Mouse (Mus musculus): ENCODE measurements around the gene Kat6b.

Gene Kat6b

DNA sequence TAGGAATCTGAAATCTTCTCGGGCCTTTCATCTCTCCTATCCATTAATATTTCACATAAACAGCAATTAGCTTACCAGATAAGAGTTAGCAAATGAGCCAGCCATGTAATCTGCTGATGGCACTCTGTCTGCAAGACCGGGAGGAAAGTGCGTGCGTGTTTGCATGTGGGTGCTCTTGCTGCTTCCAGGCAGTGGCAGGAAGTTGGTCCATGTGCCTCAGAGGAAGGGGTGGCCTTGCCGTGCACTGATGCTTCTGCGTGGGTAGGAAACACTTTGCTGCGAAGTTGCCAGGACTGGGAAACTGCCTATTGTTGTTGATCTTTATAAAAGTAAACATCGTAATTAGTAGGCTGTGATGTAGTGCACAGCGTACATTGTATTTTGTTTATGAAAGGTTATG is 42.0 kb downstream of the Kat6b start:
- no peak for DNase-seq (ENCODE audit: low spot score)

DNA sequence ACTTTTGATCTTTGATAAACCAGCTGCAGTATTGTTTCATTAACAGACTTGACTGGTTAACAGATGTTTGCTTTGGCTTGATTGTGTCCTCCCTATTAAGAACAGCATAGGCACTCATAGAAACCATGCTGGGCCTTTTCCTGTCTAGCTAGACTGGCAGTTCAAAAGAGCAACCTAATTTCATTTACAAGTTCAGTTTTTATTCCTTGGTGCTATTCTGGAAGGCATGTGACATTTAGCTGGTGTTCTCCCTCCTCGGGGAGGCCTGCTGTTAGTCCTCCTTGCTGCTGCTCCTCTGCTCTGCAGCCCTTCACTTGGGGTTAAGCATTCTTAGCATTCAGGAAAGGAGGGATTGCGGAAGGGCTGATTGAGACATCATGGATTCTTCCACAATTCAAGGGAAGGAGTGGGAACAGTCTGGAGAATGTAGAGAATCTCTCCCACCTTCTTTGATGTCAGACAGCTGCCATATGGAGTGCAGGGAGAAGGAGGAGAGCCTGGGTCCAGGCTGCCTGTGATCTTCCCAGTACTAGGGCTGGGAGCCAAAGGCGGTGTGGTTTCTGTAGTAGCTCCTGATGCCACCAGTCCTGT is 42.7 kb downstream of the Kat6b start:
- peak; percentile 30 for DNase-seq (ENCODE audit: low spot score)

DNA sequence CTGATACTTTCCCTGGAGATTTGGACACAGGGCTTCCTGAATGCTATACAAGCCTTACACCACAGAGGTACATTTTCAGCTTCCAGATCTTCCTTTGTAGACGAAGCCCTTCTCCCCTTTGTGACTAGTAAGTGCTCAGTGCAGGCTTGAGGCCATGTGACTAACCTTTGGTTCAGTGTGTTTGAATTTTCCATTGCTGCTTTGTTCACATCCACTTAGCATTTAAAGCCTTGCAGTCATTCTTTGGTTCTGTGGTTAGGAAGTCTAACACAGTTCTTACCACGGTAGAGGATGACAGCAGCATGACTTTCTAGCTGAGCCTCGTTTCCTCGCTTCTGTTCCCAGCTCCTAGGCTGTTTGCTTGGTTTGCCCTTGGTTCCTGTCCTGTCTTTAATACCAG is 44.4 kb downstream of the Kat6b start:
- no peak for DNase-seq (ENCODE audit: low spot score)

DNA sequence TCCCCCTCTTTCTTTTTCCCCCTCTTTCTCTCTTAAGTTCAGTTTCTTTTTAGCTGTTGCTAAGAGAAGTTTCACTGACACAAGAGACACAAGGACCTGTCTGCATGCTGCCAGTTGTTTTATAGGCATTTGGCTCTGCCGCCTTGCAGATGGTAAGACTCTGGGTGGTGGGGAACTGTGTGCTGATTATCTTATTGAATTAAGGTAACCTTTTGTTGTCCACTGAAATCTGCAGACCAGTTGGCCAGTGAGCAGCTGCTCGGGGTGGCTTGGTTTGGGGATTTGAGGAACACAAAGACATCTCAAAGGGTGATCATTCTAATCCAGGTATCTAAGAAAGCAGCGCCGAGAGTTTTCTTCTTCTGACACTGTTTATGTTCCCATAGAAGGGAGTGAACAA is 52.3 kb downstream of the Kat6b start:
- no peak for DNase-seq (ENCODE audit: low spot score)

DNA sequence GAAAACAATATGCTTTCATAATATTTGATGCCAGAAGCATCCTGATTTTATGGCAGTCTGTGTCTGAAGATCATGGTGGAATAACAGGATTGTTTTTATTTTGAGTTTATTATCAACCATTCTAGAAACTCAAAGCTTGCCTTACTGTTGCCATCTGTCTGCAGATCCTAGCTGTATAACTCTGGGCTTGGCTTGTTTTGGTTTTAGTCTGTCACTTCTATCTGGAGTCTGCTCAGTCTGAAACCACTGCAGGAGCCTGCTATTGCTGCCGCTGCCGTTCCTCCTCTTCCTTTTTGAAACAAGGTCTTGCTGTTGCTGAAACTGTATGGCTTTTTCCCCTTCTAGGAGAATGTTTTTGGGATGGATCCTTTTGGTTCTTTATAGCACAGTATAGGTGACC is 52.8 kb downstream of the Kat6b start:
- no peak for DNase-seq (ENCODE audit: low spot score)

DNA sequence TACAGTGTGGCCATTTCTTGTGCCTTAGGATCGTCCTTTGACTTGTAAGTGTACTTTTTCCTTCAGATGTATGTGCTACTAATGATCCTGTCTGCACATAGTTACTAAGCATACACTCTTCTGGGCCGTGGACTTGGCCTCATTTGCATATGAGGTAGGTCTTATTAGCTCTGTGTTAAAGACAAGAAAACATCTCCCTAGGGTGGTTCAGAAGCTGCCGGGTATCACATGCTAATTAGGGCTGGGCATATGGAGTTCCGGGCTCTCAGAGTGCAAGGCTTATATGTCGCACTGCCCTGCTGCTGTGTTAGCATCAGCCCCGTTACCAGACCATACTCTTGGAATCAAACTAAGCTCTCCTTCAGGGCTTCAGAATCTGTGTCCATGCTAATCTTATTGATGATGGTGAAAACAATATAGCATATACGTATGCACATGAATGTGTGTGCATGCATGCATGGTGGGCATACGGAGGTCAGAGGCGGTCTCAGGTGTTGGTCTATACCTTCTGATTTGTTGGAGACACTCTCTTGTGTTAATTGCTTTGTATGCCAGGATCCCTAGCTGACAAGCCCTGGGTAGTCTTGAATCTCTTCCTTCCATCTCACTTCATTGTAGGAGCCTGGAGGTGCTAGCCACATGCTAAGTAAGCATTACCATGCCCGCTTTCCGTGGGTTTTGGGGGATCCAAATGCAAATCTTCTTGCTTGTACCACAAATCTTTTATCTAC is 53.5 kb downstream of the Kat6b start:
- DNase-seq (ENCODE audit: low spot score) = no peak

DNA sequence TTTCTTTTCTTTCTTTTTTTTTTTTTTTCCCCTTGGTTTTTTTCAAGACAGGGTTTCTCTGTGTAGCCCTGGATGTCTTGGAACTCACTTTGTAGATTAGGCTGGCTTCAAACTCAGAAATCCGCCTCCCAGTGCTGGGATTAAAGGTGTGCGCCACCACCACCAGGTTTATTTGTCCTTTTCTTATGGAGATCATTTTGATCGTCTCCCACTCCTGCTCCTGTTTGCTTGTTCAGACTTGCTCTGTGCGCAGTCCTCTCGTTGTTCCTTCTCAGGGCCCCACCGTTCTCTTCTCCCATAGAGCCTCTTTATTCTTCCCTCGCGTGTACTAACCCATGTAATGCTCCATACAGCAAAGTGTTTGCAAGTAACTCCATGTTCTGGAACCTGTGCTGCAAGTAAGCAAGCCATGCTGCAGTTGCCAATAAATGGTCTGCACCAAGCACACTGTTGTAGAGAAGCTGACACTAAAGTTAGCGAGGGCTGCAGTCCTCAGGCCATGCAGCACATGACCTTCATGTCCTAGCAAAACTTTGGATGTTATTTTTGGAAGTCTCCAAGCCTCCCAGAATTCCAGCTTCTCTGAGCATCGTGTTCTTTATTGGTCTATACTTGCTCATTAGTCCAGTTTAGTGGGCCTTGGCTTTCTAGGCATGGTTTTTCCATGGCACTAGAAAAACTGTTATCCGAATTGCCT is 55.4 kb downstream of the Kat6b start:
- DNase-seq (ENCODE audit: low spot score) = no peak

DNA sequence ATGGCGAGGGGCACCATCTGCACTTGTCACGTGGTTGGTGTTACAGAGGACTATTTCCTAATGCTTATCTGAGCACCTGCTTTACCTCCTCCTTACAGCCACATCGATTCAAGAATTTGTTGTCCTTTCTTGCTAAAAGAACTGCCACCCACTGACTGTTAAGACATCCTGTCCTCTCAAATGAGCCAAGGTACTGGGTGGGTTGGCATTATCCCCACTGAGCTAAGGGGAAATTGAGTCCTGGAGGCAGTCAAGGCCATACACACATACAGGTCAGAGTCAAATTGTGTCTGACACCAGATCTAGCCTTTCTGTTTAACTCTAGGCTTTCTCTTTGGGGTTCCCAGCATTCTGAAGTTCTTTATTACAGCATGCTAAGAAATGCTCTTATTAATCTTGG is 56.6 kb downstream of the Kat6b start:
- DNase-seq (ENCODE audit: low spot score) = no peak

DNA sequence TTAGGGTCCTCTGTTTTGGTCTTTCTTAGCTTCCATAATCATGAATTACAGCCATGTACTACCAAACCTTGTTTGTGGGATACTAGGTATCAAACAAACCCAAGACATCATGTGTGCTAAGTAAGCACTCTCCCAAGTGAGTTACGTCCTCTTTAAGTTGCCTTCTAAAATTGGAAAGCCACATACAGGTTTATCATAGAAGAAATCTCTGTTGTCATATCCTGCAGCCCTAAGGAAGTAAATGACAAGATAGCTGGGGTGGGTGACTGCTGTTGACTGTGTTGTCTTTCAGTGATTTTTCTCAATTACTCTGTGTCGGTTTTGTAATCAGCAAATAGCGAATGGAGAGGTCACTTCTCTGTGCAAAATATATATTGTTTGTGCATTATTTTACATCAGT is 58.5 kb downstream of the Kat6b start:
- DNase-seq (ENCODE audit: low spot score) = no peak

DNA sequence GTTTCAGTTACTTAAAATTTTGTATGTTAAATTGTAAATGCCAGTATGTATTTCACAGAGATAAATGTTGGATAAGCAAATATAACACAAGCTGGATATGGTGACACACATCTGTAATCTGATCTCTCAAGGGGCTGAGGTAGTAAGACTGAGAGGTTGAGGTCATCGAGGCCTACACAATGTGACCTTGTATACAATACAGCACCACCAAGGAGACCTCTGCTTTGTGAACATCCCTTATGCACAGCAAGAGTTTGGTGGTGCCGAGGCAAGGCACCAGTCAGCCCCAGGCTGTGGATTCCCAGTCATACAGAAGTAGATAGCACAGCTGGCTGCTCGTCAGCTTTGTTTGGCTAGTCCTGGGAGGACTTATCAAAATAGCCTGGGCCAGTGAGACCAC is 59.1 kb downstream of the Kat6b start:
- no peak for DNase-seq (ENCODE audit: low spot score)

DNA sequence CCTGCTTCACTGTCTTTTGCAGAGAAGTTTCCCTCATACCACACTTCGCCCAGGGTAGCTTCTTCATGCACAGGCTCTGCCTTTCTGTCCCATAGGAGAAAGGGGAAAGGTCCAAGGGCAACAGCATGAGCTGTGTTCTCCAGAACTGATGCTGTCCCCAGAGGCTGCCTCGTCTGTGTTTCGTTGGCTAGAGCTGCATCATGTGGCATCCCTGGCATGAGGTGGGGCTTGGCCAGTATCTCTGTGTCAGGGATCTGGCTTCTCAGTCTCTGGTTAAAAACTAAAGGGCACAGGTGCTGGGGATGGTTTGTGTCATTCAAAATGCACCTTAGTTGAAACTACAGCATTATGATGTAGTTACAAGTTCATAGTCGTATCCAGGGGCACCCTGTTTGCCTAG is 64.3 kb downstream of the Kat6b start:
- no peak for DNase-seq (ENCODE audit: low spot score)

DNA sequence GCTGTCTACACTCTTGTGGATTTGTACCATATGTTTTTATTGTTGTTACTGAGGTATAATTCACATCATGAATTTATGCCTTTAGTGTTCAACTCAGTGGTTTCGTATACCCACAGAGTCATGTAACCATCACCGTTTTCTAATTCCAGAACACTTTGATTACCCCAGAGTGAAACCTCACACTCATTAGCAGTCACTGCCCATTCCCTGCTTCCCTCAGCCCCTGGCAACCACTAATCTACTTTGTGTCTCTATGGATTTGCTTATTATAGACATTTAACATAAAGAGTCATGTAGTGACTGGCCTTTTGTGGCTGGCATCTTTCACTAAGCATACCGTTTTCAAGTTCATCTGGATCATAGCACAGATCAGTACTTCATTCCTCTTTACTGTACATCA is 65.1 kb downstream of the Kat6b start:
- no peak for DNase-seq (ENCODE audit: low spot score)

DNA sequence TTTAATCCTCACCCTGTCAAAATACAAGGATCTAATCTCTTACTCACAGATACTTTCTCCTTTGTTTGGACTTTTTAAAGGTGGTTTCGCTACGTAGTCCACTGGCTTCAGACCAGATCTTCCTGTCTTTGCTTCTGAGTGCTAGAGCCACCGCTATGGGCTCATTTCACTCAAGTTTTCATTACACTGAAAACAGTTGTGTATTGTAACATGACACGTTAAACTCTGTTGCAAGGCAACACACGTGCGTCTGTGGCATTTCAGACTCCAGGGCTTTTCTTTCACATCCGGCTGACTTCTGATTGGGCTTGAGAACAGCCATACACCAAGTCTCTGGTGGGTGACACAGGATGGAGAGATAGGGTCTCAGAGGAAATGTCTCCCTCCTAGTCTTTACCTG is 66.1 kb downstream of the Kat6b start:
- no peak for DNase-seq (ENCODE audit: low spot score)

DNA sequence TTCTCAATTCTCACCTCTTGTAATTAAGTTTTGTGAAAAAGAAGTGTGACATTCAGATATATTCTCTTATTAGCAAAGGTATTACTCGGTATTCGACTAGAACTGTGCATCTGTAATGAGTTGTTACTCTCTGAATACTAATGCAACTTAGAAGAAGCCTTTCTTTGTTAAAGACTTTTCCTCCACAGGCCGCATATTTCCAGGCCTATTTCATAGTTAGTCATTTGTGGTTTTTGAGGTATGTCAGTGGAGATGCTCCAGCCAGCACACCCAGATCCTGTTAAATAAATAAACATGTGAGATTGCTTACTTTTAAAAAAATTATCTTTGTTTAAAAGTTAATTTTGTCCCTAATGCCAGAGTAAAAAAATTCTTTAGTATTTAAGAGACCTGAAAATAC is 66.7 kb downstream of the Kat6b start:
- no peak for DNase-seq (ENCODE audit: low spot score)

DNA sequence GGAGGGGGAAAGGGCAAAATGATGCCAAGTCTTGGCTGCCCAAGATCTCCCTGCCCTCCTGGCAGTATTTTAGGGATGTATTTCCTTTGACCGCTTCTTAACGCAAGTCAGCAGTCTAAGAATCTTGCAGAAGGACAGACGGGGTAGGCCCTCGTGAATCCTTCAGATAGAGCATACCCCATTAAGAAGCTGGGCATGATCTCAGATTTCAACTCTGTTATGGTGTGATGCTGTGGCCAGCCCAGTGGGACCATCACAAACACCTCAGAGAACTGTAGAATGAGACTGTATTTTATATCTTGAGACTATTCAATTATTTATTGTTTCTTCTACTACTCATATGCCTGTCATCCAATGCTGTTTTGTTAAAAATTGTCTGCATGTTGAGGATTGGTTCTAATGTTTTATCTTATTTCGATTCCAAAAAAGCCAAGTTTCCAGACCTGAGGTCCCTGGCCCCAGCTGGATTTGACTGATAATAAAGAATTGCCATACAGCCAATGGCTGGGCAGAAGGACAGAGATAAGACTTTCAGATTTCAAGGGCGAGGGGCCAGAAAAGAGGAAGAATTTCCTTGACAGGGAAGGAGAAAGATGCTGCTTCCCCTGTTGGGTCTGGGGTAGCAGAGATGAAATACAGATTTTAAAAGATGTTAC is 67.8 kb downstream of the Kat6b start:
- DNase-seq (ENCODE audit: low spot score) = no peak

DNA sequence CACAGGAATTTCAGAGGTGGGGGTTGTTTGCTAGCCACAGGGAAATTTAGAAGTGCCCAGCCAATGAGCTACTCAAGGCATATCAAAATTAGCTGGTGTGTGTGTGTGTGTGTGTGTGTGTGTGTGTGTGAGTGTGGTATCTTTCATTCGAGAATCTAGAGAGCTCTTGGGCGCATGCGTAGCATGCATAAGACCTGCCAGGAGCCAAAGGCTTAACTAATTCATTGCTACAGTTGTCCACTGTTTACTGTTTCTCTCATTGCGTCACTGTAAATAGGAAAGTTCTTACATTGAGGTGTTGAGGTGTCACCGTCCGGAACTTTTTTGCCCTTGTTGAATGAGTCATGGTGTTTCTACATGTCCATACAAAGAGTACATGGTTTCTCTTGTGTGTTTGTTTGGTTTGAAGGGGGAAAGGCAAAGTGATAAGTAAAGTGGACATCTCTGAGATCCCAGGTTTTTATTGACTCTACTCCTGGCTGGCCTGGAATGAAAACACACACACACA is 68.4 kb downstream of the Kat6b start:
- DNase-seq (ENCODE audit: low spot score) = no peak

DNA sequence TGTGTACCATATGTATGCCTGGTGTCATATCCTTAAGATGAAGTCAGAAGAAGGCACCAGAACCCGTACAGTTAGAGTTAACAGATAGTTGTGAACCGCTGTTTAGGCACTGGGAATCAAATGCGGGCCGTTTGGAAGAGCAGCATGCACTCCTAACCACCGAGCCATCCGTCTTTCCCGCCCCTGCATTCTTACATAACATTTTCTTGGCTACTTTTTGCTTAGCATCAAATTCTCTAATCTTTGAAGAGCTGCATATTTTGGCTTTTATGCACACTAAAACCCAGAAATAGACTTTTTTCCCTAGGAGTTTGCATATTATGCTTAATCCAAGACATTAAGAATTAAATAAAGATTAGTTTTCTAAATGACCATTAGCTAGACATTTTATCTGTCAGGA is 69.3 kb downstream of the Kat6b start:
- DNase-seq (ENCODE audit: low spot score) = no peak

DNA sequence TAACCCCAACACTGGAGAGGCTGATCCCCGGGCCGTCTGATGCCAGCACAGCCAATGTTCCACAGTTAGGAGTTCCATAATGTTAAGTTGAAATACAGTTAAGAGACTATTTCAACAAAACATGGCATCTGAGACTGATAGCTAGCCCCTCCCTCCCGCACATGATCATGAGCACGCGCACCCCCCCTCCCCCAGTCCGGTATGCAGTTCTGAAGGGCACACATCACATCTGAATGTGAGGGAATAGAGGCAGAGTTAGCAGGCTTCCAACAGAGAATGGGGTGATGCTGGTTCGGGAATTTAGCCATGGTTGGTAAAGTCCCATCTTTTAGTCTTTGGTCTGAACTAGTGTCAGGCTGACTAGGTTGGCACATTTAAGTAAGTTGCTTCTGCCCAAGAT is 70.4 kb downstream of the Kat6b start:
- no peak for DNase-seq (ENCODE audit: low spot score)

DNA sequence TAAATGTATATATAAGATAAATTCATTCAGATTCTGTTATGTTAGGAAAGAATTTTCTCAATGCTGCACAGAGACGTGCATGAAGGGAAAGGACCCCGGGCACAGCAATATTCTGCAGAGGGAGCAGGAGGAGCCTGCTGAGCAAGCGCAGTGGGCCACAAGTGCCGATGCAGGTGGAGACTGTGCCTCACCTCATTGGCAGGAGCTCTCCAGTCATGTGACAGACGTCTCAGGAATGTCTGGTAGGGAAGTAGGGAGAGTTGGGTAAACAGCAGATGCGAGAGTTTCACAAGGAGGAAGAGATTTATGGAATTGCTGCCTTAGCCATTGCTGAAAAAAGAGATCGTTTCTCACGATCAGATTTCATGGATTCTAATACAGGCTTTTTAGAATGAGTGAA is 71.7 kb downstream of the Kat6b start:
- DNase-seq (ENCODE audit: low spot score) = peak; percentile 40

DNA sequence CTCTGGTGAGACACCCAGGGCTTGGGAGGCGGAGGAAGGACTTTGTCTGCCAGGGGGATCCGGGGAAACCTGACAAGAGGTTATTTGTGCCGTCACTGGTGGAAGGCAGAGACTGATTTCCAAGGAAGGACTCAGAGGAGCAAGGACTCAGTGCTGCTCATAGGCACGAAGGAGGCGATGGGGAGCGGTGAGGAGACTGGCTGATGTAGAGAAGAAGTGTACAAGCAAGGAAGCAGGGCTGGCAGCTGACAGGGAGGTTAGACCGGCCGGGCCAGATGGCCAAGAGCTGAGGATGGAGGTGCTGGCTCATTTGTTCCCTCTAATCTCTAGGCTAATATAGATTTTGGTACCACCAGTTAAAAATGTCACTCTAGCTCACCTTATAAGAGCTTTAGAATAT is 72.8 kb downstream of the Kat6b start:
- DNase-seq (ENCODE audit: low spot score) = no peak

DNA sequence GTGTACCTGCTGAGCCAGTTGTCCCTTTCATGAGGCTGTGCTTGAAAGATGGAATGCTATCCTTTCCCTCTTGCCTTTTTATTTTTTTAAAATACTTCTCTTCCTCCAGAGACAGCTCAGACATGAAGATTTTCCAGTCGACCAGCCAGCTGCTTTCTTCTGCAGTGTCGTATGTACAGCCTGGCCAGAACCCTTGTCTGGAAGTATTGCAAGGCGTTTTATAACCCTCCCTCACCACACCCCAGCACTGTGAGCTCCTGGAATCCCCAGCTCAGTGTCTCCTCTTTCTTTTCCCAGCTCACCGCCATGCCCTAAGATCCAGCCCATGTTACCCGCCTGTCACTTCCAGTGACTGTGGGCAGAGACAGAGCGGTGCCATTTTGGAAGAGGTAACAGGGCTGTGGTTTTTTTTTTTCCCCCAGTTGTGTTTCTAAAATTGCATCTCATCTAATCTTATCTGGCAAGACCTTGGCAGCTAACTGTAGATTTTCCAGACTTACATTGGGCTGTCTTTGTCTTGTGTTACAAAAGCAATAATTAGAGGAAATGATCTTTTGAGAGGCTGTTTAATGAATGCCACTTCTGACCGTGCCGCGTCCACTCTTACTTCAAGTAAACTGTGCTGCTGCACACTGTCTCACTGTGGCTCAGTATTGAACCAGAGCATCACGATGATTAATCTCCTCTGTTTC is 77.4 kb downstream of the Kat6b start:
- no peak for DNase-seq (ENCODE audit: low spot score)

DNA sequence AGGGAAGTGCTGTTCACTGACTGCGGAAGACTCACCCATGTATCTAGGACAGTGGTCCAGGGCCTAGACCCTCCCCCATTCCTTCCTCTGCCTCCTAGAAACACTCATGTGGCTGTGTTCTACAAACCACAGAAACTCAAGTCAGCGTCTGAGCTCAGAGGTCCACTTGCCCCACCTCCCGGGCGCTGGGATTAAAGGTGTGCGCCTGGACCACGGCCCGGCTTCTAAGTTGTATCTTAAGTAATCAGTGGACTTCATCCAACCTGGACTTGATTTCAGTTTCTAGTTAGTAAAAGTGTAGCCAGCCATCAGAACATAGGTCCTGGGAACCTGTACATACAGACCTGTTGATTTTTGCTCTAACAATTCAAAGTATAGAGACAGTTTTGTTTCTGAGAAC is 78.2 kb downstream of the Kat6b start:
- DNase-seq (ENCODE audit: low spot score) = peak; percentile 52

Measured in yolk sac, embryonic 10.5 days (tissue).